Mouse (Mus musculus): Measurements from ENCODE around the gene Arg1.

Gene Arg1

DNA sequence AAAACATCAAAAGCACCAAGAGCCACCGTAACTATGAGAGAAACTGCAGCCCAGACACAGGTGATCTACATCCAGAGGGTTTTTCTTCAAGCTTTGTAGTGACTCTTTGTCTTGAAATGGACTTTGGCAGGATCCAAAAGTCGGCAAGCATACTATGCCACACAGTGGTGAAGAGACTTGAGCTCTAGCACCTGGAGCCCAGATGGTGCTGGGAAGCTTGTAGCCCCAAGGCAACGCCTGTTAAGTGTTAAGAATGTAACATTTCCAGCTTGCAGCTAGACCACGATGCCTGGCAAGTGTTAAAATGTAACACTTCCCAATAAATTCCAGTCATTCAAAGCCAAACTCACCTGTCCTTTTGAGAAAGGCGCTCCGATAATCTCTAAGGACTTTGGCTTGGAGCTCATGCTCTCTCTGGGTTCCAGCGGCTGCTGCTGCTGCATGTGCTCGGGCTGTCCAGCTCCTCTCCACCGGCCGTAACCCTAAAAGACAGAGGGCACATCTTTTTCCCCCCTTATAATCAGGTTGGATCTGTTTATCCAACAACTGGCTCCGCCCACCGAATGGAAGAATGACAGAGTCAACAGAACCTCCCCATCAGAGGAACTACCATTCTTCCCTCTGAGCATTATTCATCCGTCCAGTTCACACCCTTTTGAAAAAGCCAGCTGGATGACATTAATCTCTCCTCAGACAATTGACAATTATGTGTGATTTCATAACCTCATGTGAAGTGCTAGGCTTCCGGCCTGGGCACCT, at the start of gene Arg1:
Gene Arg1 (minus strand): TSS at position 523 of the 759 bp plus-strand sequence.
- in situ Hi-C loops (cut with MboI; ENCODE audit: low sequenced_read_pairs): no loop called here

DNA sequence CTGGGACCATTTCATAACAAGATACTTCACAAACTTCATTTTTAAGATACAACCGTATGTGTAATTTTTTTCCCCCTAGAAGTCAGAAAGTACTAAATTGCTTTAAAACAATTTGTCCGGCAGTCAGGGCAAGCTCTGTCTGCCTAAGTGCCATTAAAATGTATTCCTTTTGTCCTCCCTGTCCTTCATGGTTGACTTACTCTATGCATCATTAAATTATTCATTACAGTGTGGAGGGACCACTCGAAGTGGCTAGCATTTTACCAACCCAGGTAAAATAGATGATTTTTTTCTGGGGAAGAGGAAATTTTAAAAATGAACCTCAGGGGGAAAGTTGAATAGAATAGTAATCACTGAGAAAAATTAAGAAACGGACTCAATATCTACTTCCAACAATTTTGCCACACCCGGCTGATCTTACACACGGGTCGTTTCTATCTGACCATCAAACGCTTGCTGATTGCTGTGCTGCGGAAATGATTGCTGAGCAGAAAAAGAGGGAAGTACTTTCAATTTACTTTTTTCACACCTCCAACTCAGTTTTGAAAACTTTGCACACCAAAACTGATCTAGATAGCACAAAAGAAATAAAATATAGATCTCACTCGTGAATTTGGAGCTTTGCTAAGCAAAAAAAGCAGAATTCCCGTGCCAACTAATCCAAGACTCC, 46.7 kb upstream of the Arg1 start:
- in situ Hi-C loops (cut with MboI; ENCODE audit: low sequenced_read_pairs): no loop called here

DNA sequence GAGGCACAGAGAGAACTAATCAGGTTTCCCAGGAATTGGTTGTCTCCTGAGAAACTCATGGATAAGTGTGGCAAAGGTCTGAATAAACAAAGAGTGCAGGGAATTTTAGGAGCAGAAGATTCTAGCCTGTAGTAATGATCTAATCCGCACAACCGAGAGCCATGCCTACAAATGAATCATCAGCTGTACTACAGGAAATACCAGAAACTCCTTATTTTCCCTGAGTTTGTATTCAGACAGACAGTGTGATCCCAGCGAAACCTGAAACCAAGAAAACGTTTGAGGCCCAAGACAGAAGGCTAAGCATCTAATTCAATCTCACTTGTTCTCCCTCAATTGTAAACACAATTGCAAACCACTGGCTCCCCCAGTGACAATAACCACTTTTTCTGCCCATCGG, 46.1 kb upstream of the Arg1 start:
- in situ Hi-C loops (cut with MboI; ENCODE audit: low sequenced_read_pairs): no loop called here

DNA sequence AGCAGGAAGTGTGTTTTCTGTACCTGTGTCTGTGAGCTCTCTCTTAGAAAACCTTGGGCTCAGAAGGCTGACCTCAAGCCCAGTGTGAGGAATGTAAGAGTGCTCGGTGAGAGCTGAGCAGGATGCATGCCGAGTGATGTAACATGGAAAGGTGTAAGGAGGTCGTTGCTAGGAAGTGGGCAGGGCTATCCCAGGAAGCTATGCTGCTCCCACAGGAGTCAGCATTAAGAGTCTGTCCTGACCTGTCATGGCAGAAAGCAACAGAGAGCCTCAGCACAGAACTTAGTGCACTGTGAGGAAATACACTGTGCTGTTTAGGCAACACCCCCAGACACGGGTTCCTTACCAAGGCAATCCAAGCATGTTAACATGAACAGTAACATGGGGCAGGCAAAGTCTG, 45.6 kb upstream of the Arg1 start:
- in situ Hi-C loops (cut with MboI; ENCODE audit: low sequenced_read_pairs): no loop called here

DNA sequence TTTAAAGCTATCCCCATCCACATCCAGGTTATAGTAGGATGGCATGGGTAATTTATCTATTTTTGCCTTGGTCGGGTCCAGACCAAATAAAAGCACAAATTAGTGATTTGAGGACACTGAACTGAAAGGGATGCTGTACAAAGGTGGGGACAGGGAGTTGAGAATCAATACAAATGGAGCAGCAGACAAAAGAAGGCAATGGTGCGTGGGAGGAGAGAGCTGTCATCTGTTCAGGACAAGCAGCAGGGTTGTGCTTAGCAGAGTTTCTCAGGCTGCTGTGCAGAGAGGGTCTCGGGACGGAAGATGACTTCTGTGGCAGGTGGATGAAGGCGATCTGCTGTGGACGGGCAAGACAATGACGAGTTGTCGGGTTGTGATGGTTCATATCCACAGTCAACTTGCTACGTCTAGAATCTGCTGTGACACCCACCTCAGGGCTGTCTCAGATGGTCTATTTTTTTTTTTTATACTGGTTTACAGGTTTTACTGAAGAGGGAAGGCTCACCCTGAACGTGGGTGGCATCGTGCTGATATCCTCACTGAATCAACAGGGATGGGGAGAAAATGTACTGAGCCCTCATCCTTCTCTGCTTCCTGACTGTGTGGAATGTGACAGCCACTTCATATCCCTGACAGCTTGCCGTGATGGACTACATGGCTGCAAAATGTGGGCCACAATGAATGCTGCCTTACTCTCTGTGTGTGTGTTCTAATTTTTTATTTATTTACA, 38.7 kb upstream of the Arg1 start:
- in situ Hi-C loops (cut with MboI; ENCODE audit: low sequenced_read_pairs): loop anchor here (10.0 kb wide), 1 partner anchor 269 kb away; no protein-coding TSS in a partner anchor

DNA sequence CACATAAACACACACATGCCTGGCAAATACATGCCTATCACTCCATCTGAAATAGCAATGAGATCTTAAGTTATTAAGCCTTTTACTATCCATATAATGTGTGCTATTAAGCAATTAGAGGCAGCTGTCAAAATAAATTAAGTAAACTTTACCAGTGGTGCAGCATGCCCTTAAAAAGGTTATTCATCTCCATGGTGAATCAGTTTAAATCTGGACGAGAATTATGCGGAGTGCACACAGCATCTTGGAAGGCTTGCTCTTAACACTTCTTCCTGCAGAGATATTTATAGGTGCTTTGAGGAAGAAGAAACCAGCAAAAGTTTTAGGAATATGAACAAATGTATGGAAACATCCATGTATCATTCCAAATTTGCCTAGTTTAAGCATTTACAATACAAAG, 34.6 kb upstream of the Arg1 start:
- in situ Hi-C loops (cut with MboI; ENCODE audit: low sequenced_read_pairs): loop anchor here (10.0 kb wide), 1 partner anchor 273 kb away; no protein-coding TSS in a partner anchor

DNA sequence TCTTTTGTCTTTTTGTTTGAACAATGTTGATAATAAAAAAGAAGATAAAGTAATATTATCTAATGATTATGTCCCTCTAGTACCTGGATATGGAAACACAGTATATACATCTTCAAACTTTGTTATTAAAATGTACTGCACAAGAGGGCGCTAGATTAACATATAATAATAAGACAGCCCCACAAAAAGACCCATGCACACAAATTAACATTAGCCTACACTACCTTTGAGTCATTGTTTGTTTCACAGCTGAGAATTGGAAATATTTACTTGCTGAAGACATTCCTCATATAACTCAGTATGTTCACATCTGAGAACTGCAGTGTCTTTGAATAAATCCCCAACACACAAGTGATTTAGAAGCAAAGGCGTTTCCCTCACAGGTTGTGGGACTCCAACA, 33.8 kb upstream of the Arg1 start:
- in situ Hi-C loops (cut with MboI; ENCODE audit: low sequenced_read_pairs): loop anchor here (10.0 kb wide), 1 partner anchor 274 kb away; no protein-coding TSS in a partner anchor

DNA sequence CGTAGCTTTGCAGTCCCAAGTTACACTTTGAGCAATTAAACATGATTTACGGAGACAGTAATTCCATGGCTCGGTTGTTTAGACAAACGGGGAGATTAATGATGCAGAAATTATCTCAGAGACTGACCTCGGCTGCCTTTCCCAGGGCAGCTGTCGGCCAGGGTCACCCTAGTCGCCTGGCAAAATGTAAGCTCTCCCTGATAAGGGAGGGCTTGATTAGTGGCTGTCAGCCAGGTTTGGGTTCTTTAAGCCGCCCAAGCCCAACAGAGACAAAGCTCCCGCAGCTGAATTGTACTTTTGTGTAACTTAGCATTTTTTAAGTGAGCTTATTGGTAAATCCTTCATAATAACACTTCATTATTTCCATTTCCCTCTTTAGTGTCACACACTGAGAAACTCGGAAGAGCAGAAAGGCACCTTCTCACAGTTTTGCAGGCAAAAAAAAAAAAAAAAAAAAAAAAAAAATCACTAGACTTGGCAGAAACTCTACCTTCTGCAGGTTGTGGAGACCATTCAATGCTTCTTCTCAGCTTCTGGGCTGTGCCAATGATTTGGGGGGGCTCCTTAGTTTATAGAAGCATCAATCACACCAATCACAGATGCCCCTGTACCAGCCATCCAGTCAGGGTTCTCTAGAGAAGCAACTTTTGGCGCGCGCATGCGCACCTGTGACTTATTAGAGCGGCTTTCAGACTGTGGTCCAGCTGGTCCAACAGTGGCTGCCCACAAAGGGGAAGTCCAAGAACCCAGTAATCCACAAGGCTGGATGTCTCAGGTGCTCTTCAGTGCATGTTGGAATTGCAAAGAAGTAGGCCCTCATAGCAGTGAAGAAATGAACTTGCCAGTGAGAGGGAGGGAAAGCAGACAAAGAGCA, 32.0 kb upstream of the Arg1 start:
- in situ Hi-C loops (cut with MboI; ENCODE audit: low sequenced_read_pairs): no loop called here

DNA sequence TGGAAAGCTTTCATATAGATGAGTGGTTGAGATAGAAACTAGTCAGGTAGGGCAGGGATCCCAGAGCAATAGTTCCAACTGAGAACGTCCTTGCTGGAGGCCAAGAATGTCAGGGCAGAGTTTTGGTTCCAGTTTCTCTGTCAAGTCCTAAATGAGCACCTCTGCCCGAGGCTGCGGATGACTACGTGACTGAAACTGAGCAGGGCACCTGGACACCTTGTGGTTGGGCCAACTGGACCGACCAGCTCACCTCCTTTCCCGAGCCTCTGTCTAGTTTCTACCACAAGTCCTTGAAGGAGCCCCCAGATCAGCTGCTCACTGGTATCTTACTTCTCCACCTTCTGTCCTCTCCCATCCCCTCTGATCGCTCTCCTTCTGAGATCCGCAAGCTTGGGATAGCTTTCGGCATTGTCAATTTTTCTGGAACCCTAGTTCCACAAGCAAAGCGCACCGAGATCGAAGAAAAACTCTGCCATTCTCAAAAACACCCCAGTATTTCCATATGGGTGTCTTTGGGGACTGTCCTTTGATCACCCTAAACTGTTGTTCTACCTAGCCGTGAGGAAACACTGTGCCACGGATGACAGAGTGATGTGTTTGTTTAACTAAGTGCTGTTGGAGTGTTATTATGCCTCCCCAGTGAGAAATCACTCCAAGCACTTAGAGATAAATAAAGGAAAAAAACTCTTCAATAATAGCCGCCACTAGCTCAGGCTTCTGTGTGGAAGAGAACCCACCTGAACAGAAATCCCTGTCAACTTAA, 31.2 kb upstream of the Arg1 start:
- in situ Hi-C loops (cut with MboI; ENCODE audit: low sequenced_read_pairs): no loop called here

DNA sequence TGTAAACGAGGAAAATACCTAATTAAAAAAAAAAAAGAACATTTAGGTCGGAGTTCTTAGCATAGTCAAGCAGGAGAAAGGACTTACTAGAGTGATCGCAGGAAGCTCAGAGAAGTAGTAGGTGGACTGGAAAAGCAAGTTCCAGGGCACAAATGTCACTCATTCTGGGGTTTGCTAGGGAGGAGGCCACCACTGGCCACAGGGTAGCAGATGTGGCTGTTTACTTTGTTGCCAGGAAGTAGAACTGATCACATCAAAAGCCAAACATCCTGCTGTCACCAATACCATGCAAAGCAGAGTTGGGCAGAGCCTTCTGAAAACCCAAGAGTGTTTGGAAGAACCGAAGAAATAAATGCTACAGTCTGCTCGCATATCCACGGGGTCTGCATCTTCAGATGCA, 26.6 kb upstream of the Arg1 start:
- in situ Hi-C loops (cut with MboI; ENCODE audit: low sequenced_read_pairs): no loop called here

DNA sequence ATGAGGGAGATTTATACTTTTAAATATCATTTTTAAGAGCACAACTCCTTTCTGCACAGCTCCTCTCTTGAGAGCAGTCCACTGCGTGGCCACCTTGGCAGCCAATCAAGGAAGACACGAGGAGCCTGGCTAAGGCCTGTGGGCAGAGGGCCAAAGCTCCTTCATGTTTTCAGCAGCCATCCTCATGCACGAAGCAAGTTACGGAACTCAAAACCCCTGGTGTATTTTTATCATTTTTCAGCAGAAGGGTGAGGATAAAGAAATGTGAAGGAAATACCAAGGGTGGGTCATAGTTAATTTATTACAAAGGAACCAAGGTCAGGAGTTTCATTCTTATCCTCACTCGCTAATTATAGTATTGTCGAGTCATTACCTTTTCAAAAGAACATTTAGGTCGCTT, 25.3 kb upstream of the Arg1 start:
- in situ Hi-C loops (cut with MboI; ENCODE audit: low sequenced_read_pairs): no loop called here

DNA sequence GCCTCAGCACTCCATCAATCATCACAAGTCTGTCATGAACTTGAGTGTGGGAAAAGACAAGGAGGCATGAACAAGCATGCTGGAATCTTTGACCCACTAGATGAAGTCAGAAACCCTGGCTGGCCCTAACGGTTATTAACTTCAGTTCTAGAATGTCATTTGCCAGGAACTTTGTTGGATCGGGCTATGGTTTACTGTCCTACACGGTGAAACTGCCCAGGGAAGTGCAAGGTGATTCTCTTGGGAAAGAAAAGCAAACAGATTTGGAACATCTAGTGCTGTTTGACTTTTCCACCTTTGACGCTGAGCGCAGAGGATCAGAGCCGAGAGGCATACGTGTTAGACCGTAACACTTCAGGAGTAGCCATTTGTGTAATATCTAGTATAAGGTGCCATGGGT, 24.3 kb upstream of the Arg1 start:
- in situ Hi-C loops (cut with MboI; ENCODE audit: low sequenced_read_pairs): no loop called here

DNA sequence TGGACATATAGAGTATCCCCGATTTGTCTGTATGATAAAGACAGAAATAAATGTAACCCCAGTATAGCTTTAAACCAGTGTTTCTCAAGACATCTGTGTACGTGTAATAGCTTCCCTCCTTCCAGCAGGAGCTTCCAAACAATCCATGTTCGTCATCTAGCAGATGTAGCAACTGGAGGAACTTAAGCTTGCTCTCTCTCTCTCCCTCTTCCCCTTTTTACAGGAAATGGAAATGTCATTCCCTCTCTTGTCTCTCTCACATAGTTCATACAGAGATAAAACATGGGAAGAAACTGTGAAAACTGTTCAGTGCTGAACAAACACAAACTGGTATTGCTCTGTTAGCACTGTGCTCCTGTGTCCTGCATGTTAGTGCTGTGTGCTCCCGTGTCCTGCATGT, 22.9 kb upstream of the Arg1 start:
- in situ Hi-C loops (cut with MboI; ENCODE audit: low sequenced_read_pairs): no loop called here

DNA sequence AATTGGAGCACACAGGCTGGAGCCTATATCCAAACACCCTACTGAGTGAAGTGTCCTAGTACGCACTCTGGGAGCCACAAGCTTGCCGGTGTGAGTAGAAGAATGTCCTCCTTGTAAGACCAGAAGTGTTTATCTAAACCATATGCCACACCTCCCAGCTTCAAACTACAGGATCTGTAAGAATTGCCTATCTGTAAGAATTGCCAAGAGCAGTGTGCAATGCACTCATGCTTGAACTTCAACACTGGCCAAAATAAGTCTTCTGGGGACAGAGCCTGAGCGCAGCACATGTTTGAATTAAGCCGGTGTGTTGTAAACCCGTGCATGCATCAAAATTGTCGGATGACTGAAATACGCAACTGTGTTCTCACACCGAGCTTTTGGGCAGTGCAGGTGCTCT, 21.0 kb upstream of the Arg1 start:
- in situ Hi-C loops (cut with MboI; ENCODE audit: low sequenced_read_pairs): no loop called here

DNA sequence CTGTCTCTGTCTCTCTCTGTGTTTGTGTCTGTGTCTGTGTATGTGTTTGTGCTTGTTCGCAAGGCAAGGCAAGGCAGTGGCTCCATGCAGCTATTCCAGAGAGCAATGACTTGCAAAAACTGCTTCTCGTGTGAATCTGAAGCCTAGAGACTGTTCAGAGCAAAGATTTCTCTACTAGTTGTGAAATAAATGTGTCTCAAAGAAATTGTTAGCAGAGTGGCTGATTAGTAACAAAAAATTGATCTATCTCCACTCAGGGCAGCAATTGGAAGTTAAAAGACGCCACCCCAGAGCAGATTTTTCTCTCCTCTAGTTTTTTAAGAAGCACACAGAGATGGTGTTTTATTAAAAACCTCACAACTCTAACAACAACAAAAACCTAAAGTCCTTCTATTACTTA, 20.6 kb upstream of the Arg1 start:
- in situ Hi-C loops (cut with MboI; ENCODE audit: low sequenced_read_pairs): no loop called here

DNA sequence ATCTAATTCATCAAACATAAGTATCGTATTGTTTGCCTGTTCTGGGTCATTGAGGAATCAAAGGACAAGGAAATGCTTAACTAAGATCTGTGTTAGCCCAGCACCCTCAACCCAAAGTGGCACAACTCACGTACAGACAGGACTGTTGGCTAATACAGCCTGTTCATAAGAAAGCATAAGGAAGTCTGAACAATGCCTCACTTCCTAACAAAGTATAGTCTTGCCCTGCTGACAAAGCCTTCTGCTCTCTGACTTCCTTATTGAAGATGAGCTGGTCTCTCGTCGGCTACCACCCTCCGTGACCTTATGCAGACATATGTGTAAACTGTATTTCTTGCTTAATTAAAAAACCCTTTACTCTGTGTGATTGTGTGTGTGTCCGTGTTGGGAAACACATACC, 2.9 kb upstream of the Arg1 start:
- in situ Hi-C loops (cut with MboI; ENCODE audit: low sequenced_read_pairs): no loop called here

DNA sequence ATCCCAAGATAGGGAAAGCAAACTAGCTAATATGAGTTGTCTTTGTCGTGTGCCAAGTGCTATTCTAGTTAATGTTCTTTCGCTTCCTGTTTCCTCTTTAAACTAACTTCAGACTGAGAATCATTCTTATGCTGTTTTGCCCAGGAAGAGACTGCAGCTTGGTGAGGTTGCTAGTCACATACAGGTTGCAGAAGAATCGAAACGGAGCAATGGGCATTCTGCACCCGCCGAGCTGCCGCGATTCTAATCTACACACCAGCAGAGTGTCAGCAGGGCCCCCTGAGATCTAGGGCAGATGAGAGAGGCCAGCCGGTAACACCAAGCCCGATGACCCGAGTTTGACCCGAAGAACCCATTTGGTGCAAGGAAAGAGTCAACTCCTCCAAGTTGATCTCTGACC, 788 bp upstream of the Arg1 start:
- in situ Hi-C loops (cut with MboI; ENCODE audit: low sequenced_read_pairs): no loop called here

DNA sequence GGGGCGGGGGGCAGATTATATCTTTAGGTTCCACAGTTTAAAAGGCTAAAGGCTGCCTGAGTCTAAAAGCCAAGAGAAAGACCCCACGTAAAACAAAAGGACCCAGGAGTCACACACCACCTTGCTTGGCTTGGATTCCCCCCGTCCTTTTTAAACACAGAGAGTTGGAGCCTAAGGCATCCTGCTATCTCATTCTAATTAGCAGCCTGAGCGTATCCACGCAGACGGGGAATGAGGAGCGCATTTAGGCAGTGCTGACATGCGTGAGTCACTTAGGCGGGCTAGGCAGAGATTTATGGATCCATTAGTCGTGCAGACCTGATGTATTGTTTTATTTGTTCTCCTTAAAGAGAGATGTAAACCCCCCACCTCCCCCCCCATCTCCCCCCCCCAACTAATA, 904 bp downstream of the Arg1 start:
- in situ Hi-C loops (cut with MboI; ENCODE audit: low sequenced_read_pairs): no loop called here

DNA sequence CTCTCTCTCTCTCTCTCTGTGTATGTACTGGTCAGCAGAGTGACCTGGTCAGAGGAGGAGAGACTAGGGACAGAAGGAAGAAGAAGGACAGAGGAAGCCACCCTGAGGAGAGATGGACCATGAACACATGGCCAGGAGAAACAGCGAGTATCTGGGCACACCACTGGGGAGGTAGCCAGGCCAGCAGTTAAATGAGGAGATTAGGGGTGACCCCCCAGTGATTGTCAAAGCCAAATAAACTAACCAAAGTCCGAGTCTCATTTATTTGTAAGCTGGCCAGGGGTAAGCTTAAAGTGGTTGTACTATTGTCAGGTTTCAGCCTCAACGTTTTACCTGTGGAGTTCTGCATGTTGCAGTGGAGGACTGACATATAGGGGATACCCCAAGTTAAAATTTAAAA, 3.0 kb downstream of the Arg1 start:
- in situ Hi-C loops (cut with MboI; ENCODE audit: low sequenced_read_pairs): no loop called here

DNA sequence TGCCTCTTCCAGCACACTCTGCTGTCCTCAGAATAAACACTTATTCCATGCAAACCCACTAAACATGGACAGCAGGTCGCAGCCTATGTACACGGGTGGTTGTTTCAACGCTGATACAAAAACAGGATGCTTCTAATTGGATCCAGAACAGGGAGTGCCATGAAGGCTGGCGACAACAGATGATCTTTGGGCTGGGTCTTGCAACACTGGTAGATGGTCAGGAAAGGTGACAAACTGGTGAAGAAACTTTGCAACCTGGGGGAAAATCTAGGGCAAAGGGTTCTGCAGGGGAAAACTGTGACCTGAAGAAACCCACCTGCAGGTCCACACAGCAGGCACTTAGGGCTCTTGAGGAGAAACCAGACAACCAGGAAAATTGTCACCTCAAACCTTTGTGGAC, 4.3 kb downstream of the Arg1 start:
- in situ Hi-C loops (cut with MboI; ENCODE audit: low sequenced_read_pairs): no loop called here
